Mouse (Mus musculus) myocyte (in vitro differentiated cells): Measurements from ENCODE around the gene Itgb5.

Experiments
- MAX ChIP-seq: IDR thresholded peaks from one replicate; pipeline ENCODE4 v1.6.1; 2011; ENCODE audit warnings: low read depth, mild to moderate bottlenecking, control low read depth
- POLR2A ChIP-seq: IDR thresholded peaks from one replicate; pipeline ENCODE4 v1.6.1; 2011; ENCODE audit warnings: low read depth, mild to moderate bottlenecking, control low read depth, moderate library complexity; ENCODE audit not compliant: insufficient read length
- POLR2AphosphoS2 ChIP-seq: IDR thresholded peaks from one replicate; pipeline ENCODE4 v1.6.1; 2011; ENCODE audit warnings: low read depth, control low read depth; ENCODE audit not compliant: insufficient read length
- SRF ChIP-seq: IDR thresholded peaks from one replicate; pipeline ENCODE4 v1.6.1; 2011; ENCODE audit warnings: low read depth; ENCODE audit not compliant: control insufficient read depth, insufficient read length
- TCF12 ChIP-seq: IDR thresholded peaks from one replicate; pipeline ENCODE4 v1.6.1; 2011; ENCODE audit warnings: mild to moderate bottlenecking, control low read depth; ENCODE audit not compliant: poor library complexity, insufficient read depth, severe bottlenecking
- TCF3 ChIP-seq: IDR thresholded peaks from one replicate; pipeline ENCODE4 v1.6.1; 2011; ENCODE audit warnings: low read depth, control low read depth; ENCODE audit not compliant: insufficient read length
- USF1 ChIP-seq: IDR thresholded peaks from one replicate; pipeline ENCODE4 v1.6.1; 2011; ENCODE audit warnings: low read depth, mild to moderate bottlenecking, control low read depth, moderate library complexity

DNA sequence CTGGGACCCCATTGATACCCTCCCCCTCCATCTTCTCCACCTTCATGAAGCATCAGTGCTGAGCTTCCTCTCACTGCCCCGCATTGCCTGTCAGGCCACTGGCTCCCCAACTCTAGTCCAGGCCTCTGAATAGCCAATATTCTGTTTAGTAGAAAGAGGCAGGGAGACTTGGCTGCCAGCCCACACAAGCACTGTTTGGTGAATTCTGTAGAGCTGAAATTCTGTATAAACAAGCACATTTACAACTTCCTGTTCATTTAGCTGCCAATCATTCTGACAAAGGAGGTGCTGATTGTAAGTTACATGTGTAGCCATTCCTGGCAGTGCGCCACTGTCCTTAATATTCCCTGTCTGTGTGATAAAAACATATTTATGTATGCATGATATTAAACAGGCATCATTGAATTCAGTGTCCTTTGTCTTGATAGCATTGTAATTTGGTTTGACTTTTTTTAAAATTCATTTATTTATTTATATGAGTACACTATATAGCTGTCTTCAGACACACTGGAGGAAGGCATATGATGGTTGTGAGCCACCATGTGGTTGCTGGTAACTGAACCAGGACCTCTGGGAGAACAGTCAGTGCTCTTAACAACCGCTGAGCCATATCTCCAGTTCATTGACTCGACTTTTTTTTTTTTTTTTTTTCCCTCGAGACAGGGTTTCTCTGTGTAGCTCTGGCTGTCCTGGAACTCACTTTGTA lies 105.4 kb downstream of the Itgb5 start:
- TF ChIP-seq POLR2A (no peak), USF1 (no peak), TCF12 (no peak), MAX (no peak), POLR2AphosphoS2 (no peak), TCF3 (no peak), SRF (no peak)
